Mouse (Mus musculus) stomach, embryonic 16.5 days (tissue): ENCODE data around the gene Gm12166. TPM values are rescaled to one million over a fixed set of nuclear protein-coding genes. Genes with fewer than 3 reads are reported as not detected.

Source experiments
- ATAC-seq: fragments of 200-750 bp; cut with Nextera tagmentation; 2 replicates; pipeline ENCODE4 v1.8.0; 2017; ENCODE audit warnings: moderate number of reproducible peaks, moderate TSS enrichment; ENCODE audit not compliant: insufficient read depth, low FRiP score
- H3K27ac ChIP-seq: fragments of 300-500 bp; sonication (generic); 2 replicates; pipeline ENCODE4 v1.5.1; 2014; ENCODE audit warnings: low read length
- H3K27me3 ChIP-seq: fragments of 300-500 bp; sonication (generic); 2 replicates; pipeline ENCODE4 v1.6.1; 2014; ENCODE audit warnings: low read length, control low read depth, mixed read lengths; ENCODE audit not compliant: control insufficient read depth, insufficient read depth
- H3K36me3 ChIP-seq: fragments of 300-500 bp; sonication (generic); 2 replicates; pipeline ENCODE4 v1.6.1; 2014; ENCODE audit warnings: low read length; ENCODE audit not compliant: control insufficient read depth, insufficient read depth
- H3K4me1 ChIP-seq: fragments of 300-500 bp; sonication (generic); 2 replicates; pipeline ENCODE4 v1.6.1; 2014; ENCODE audit warnings: low read length, control low read depth, mixed read lengths; ENCODE audit not compliant: control insufficient read depth, insufficient read depth
- H3K4me2 ChIP-seq: fragments of 300-500 bp; sonication (generic); 2 replicates; pipeline ENCODE4 v1.6.1; 2014; ENCODE audit warnings: low read depth, low read length, mixed read lengths
- H3K4me3 ChIP-seq: fragments of 300-500 bp; sonication (generic); replicated peaks from 2 replicates; pipeline ENCODE4 v1.5.1; 2014; ENCODE audit warnings: mild to moderate bottlenecking, low read length
- H3K9ac ChIP-seq: fragments of 300-500 bp; sonication (generic); 2 replicates; pipeline ENCODE4 v1.6.1; 2014; ENCODE audit warnings: low read length
- H3K9me3 ChIP-seq: fragments of 300-500 bp; sonication (generic); replicated peaks from 2 replicates; pipeline ENCODE4 v1.6.1; 2016; ENCODE audit warnings: low read length, control low read depth; ENCODE audit not compliant: control insufficient read depth
- WGBS: fragments of 180-500 bp; shearing (Covaris S2); extraction: QIAGEN DNeasy Blood & Tissue Kit; methylation state at CpG from one replicate; pipeline ENCODE4 v1.1.7; 2014; 5-methylcytosine and 5-hydroxymethylcytosine counted together
- polyA plus RNA-seq: library from polyadenylated mRNA; unstranded; fragments of >200 nt; fragmentation: Nextera tagmentation; extraction: Ambion mirVana; gene quantifications from 2 replicates; pipeline ENCODE4 v1.2.1, GENCODE M21; 2015

The Gm12166 gene
- polyA plus RNA-seq, 1 experiment from 2014 or later = 4.7 TPM

DNA sequence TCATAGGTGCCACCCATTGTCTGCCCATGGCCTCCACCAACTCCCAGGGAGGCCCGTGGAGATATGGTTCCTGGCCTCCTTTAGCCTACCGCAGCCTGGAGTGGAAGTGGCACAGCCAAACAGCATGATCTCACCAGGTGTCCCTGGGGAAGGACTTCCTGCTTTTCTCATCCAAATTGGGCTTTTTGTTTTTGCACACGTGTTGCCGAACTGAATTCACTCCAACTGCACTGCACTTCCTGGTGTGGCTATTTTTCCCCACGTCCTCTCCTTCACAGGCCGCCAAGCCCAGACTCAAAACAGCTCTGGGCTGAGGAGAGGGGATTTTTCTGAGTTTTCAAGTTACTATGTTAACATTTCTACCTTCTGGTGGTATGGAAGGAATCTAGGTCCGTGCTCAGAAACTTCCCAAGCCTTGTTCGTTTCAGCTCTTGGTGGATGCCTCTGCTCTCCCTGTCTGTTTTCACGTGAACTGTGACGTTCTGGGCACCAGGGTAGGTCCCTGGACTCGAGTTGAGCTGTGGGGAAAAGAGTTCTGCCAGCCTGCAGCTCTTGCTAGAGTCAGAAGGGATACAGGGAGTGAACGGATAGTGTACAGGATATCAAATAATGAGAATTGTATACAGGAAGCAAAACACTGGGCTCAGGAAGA lies 16.8 kb upstream of the Gm12166 start:
- peak overlapping the region; percentile 95 for H3K27ac ChIP-seq
- 38% methylated on average over 12 of the region's 12 CpGs for WGBS
- no peak for ATAC-seq
- peak overlapping the region; percentile 55 for H3K9ac ChIP-seq
- H3K27me3 ChIP-seq = no peaks in the 10 kb centered on the region
- no peaks in the 10 kb centered on the region for H3K36me3 ChIP-seq
- H3K4me1 ChIP-seq = peaks cover 48% of the 10 kb centered on the region
- H3K4me3 ChIP-seq = no peak overlapping the region
- peak overlapping the region; percentile 1; the same call in 1 of the 2 replicates for H3K4me2 ChIP-seq
- H3K9me3 ChIP-seq = no peaks in the 10 kb centered on the region

DNA sequence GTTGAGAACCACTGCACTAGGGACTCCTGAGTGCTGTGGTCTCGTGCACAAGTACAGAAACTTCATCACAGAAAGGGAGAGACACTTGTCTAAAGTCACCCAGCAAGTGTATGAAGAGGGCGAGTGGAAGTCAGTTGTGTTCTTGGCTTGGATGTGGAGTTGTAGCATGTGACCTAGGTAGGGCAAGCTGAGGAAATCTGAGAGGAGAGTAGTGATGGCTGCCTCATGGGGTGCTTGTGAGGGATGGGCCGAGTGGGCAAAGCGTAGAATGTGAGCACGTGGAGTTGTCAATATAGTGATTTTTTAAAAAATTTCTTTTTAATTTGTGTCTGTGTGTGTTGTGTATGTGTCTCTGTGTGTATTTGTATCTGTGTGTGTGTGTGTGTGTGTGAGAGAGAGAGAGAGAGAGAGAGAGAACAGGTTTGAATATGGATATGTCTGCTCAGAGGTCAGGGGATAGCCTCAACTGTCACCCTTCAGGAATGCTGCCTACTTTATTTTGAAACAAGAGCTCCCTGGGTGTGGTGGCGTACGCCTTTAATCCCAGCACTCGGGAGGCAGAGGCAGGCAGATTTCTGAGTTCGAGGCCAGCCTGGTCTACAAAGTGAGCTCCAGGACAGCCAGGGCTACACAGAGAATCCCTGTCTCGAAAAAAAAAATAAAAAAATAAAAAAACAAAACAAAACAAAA lies 15.4 kb upstream of the Gm12166 start:
- Histone ChIP-seq H3K4me3 (no peak overlapping the region), H3K36me3 (no peaks in the 10 kb centered on the region), H3K9me3 (no peaks in the 10 kb centered on the region), H3K4me2 (no peak overlapping the region), H3K27ac (peak overlapping the region; percentile 34; the same call in 1 of the 2 replicates), H3K27me3 (no peaks in the 10 kb centered on the region), H3K9ac (no peak overlapping the region), H3K4me1 (peaks cover 42% of the 10 kb centered on the region)
- ATAC-seq = no peak
- 88% methylated on average over 10 of the region's 10 CpGs for WGBS

DNA sequence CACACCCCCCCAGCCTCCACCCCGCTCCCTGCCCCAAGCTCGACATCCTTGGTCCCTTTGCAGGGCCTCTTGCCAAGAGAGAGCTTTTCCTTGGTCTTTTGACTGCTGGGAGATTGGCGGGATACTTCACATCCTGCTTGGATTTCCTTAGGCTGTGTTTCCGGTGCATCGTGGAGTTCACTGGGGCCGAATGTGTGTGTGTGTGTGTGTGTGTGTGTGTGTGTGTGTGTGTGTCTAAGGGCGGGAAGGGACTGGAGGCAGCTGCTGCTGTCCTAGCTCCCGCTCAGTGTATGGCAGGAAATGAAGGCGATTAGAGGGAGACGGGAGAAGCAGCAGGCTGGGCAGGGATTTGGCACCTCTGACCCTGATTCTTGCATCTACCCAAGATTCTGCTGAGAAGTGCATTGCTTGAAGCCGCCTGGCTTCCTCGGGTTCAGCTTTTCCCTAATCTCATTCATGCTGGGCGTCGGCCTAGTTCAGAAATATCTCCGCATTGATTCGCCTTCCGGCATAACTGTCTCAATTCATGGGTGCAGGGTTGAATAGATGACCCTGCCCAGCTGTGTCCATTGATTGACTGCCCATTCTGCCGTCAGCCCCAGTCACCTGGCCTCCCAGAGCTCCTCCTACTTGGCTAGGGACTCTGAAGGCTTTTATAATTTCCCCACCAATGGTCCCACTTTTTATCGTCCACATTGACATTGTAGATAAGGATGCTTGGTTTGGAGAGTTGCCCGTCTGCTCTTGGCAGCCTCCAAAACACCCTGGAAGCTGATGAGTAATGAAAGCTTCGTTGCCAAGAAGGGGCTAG lies 13.3 kb upstream of the Gm12166 start:
- Histone ChIP-seq H3K4me3 (no peak overlapping the region), H3K9me3 (no peaks in the 10 kb centered on the region), H3K27me3 (no peaks in the 10 kb centered on the region), H3K36me3 (no peaks in the 10 kb centered on the region), H3K27ac (peak overlapping the region; percentile 73), H3K9ac (peak overlapping the region; percentile 29; the same call in 1 of the 2 replicates), H3K4me1 (peaks cover 35% of the 10 kb centered on the region), H3K4me2 (peak overlapping the region; percentile 8; the same call in 1 of the 2 replicates)
- 28% methylated on average over 21 of the region's 21 CpGs for WGBS
- ATAC-seq = peak; percentile 80

GRCm38 (mm10) chr11:46064767-46065166 lies 12.6 kb upstream of the Gm12166 start:
- Histone ChIP-seq H3K9ac (no peak overlapping the region), H3K27ac (peak overlapping the region; percentile 73), H3K27me3 (no peaks in the 10 kb centered on the region), H3K36me3 (no peaks in the 10 kb centered on the region), H3K4me3 (no peak overlapping the region), H3K9me3 (no peaks in the 10 kb centered on the region), H3K4me2 (no peak overlapping the region), H3K4me1 (peaks cover 30% of the 10 kb centered on the region)
- 49% methylated on average over 8 of the region's 8 CpGs for WGBS
- peak; percentile 1; the same call in 1 of the 2 replicates for ATAC-seq

DNA sequence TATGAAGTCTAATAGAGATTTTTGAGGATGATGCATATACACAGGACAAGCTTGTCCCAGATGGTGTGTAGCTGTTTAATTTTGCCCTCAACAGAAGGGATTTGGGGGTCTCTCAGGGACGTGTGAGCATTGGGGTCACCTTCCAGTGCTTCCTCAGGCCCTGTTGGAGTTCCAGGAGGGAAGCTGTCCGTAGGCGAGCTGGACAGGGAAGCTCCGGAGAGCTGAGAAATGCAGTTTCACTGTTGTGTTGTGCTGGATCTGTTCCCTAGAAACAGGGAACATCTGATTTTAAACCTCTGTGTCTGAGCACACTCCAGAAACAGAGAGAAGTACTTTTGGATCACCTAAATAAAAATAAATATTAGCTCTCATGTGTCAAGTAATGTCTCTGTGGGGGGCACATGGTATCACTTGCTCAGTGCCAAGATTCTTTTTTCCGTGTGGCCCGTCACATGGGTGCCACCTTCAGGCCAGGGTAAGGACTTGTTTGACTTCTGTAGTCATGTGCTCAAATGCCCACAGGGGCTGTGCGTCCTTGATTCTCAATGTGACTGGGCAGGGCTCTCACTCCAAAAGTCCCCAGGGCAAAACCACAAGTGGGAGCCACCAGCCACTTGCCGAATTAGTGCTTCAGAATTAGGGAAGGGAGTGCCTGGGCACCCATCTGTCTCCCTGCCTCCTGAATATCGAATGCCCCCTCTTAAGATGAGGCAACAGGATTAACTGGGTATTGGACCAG lies 11.0 kb upstream of the Gm12166 start:
- Histone ChIP-seq H3K9me3 (no peaks in the 10 kb centered on the region), H3K36me3 (no peaks in the 10 kb centered on the region), H3K4me3 (no peak overlapping the region), H3K4me2 (no peak overlapping the region), H3K27me3 (no peaks in the 10 kb centered on the region), H3K27ac (peak overlapping the region; percentile 7; the same call in 1 of the 2 replicates), H3K4me1 (peaks cover 22% of the 10 kb centered on the region), H3K9ac (0 out of 2 replicates have a peak overlapping the region, but pooled peaks have one; percentile 4)
- 55% methylated on average over 9 of the region's 9 CpGs for WGBS
- no peak for ATAC-seq

- Histone ChIP-seq H3K36me3 (no peaks in the 10 kb centered on the region), H3K4me1 (peaks cover 26% of the 10 kb centered on the region), H3K4me3 (no peak overlapping the region), H3K4me2 (no peak overlapping the region), H3K27ac (no peak overlapping the region), H3K9me3 (no peaks in the 10 kb centered on the region), H3K27me3 (no peaks in the 10 kb centered on the region), H3K9ac (no peak overlapping the region)
- WGBS = 65% methylated on average over 4 of the region's 4 CpGs
- no peak for ATAC-seq
These were observed 10.4 kb upstream of the Gm12166 start for GRCm38 (mm10) chr11:46062569-46062968.

DNA sequence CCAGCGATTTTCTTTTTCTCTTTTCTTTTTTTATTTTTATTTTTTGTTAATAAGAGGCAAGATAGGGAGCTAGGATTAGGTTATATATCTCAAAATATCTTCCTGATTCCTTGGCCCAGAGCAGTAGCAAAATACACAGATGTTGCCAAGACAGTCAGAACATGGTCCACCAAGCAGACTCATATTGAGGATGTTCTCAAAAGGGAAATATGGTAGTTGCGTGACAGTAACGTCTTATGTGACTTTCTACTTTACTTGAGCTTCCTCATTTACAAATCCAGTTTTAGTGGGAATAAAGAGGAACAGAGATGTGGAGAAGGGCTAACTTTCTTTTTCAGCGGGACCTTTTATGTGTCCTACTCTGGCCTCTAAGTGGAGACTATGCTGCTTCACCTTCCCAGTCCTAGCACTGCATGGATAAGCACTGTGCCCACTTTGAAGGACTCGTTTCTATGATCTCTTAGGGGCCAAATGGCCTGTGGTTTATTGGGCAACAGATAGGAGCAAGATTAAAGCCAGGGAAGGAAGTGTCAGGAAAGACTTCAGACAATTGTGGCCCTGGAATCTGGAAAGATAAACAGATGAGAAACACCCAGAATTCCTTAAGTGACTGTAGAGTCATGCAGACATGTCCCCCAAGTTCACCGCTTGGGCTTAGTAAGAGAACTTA lies 9.8 kb upstream of the Gm12166 start:
- no peak overlapping the region for H3K4me3 ChIP-seq
- no peak overlapping the region for H3K4me2 ChIP-seq
- H3K9me3 ChIP-seq = no peaks in the 10 kb centered on the region
- H3K27ac ChIP-seq = peak overlapping the region; percentile 8; the same call in 1 of the 2 replicates
- H3K27me3 ChIP-seq = no peaks in the 10 kb centered on the region; the same call in 1 of the 2 replicates
- H3K4me1 ChIP-seq = peaks cover 26% of the 10 kb centered on the region
- no peak overlapping the region for H3K9ac ChIP-seq
- WGBS = 59% methylated on average over 6 of the region's 6 CpGs
- no peak for ATAC-seq
- no peaks in the 10 kb centered on the region for H3K36me3 ChIP-seq

GRCm38 (mm10) chr11:46060651-46061020 lies 8.5 kb upstream of the Gm12166 start:
- no peak overlapping the region for H3K4me2 ChIP-seq
- no peak overlapping the region for H3K9ac ChIP-seq
- H3K36me3 ChIP-seq = no peaks in the 10 kb centered on the region
- no peak for ATAC-seq
- H3K27ac ChIP-seq = no peak overlapping the region
- no peak overlapping the region for H3K4me3 ChIP-seq
- peaks cover 20% of the 10 kb centered on the region for H3K4me1 ChIP-seq
- no peaks in the 10 kb centered on the region for H3K9me3 ChIP-seq
- no peaks in the 10 kb centered on the region; the same call in 1 of the 2 replicates for H3K27me3 ChIP-seq
- 69% methylated on average over 5 of the region's 5 CpGs for WGBS
